Mouse (Mus musculus) telencephalon, adult 2 months (tissue): Measurements from ENCODE around the gene Bcl2l2.

ENCODE experiments used
- DNase-seq: peaks from one replicate; pipeline ENCODE4 v3.0.0-alpha.2; 2011; ENCODE audit warnings: low read depth, low spot score

Bcl2l2 gene

DNA sequence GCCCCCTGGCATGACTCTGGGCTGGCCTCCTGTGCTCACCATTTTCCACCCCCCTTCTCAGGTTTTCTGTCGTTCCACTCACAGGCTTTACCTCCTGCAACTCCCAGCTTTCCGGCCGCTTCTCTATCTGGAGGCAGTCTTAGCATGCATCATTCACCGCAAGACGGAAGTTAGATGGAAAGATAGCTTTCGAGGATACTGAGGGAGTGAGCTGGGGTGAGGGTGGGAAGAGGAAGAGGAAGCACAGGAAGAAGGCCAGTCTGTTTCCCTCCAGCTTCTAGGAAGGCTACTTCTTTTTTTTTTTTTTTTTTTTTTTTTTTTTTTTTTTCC is 53.6 kb downstream of the Bcl2l2 start:
- DNase-seq: no peak

DNA sequence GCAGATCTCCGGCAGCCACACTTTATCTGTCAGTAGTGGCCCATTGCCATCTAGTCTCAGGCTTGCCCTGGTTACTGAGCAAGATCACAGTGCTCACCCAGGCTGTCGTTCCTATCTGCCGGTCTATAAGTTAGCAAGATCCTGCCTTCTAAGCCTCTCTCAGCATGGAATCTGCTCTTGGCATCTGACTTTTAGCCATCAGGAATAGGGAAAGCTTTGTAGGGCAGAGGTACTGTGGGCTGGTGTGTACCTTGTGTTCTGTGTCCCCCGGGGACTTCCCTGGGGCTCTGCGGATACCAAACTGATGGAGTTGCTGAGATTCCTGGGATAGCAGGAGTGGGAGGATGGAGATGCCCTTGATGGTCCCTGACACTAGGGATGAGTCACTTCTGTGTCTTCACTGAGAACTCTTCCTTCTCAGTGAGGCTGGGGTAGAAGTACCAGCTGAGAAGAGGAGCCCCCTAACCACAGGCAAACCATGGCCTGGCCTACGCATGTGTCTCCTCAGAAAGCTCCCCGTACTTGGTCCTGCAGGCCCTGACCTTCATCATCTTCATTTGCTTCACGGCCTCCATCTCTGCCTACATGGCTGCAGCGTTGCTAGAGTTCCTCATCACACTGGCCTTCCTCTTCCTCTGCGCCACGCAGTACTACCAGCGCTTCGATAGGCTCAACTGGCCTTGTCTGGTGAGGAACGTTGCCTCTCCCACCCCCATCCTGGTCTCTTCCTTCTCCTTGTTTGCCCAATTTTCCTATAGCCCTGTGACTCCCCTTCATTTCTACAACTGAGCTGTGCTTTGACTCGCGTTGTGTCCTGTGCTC is 54.4 kb downstream of the Bcl2l2 start:
- DNase-seq: no peak
